Mouse (Mus musculus) testis, adult 10 weeks (tissue): ENCODE results near the gene Etnk1. TPM values are rescaled to one million over a fixed set of nuclear protein-coding genes. Genes with fewer than 3 reads are reported as not detected.

Source experiments
- polyA plus RNA-seq: library from polyadenylated mRNA; stranded (reverse); fragments of 350-450 nt; fragmentation: Illumina TruSeq; extraction: RNeasy Lipid Tissue Mini Kit (QIAGEN cat#74804); gene quantifications from one replicate; pipeline ENCODE4 v1.2.3, GENCODE M21; 2014; ENCODE audit warnings: low read depth, low replicate concordance

Gene Etnk1
- 127 TPM for polyA plus RNA-seq

GRCm38 (mm10) chr6:143166452-143167357, at the start of gene Etnk1:
Etnk1 (plus strand) TSS chr6:143167221.

Other genes starting within 250 kb of the Etnk1 start
- gene St8sia1, start 202.8 kb upstream of the Etnk1 start, polyA plus RNA-seq, result 4.4 TPM
- 20.9 TPM for gene C2cd5, start 67.1 kb upstream of the Etnk1 start, polyA plus RNA-seq